Mouse (Mus musculus): ENCODE results near the gene Olfr1459.

Gene Olfr1459

GRCm38 (mm10) chr19:13149449-13149848, at the start of gene Olfr1459:
Gene Olfr1459 (minus strand): TSS chr19:13149549.
- DNase-seq = no peak

- DNase-seq = no peak
Measured at GRCm38 (mm10) chr19:13185434-13185833, 36.1 kb upstream of the Olfr1459 start, which contains the start of gene Olfr1462. Gene Olfr1462 (plus strand): TSS chr19:13185734.

- no peak for DNase-seq
Measured at GRCm38 (mm10) chr19:13162700-13163099, 13.4 kb upstream of the Olfr1459 start, which contains the start of gene Olfr1461. Gene Olfr1461 (plus strand): TSS chr19:13163000.

GRCm38 (mm10) chr19:13106675-13107074, 42.7 kb downstream of the Olfr1459 start, which contains the start of gene Olfr1458:
Gene Olfr1458 (minus strand): TSS chr19:13106775.
- no peak for DNase-seq

GRCm38 (mm10) chr19:13097791-13098190, 51.6 kb downstream of the Olfr1459 start, which contains the start of gene Olfr1457:
Gene Olfr1457 (minus strand): TSS chr19:13097891.
- no peak for DNase-seq

- no peak for DNase-seq
Measured at GRCm38 (mm10) chr19:13093908-13094307, 55.4 kb downstream of the Olfr1459 start.
